Mouse (Mus musculus): ENCODE measurements around the gene Dnajc5g. TPM values are rescaled to one million over a fixed set of nuclear protein-coding genes. Genes with fewer than 3 reads are reported as not detected.

Dnajc5g gene
- total and polyA plus RNA-seq, 3 experiments, result not detected

DNA sequence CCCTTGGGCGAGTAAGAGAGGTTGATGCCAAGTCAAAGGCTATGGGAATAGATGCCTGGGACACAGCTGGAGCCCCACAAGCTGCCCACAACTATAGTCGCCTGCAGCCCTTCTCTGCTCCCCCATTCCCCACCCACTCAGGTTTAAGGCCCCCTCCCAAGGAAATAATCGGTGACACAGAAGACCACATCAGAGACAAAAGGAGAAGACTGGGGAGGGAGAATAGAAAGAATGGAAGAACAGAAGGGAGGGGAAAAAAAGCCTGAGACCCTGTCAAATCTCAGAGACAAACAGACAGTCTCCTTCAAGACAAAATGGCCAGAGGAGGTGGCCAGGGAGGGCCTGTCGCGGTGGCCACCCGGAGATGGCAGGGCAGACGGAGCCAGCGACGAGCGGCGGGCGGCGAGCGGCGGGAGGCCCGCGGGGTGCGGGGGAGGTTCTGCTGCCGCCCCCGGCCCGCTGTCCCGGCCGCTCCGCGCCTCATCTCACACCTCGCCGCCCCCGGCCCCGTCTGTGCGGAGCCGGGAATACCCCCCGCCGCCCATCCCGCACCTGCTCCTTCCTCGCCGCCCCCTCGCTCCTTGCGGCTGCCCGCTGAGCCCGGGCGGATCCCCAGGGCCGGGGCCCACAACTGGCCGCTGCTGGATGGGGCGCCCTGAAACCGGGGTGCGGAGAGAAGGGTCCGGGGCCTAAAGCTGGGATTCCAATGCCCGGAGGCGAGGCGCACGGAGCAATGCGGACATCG lies 13.7 kb upstream of the Dnajc5g start:
- no peak overlapping the region for H3K27ac ChIP-seq (ENCODE audit: insufficient read depth, low read depth)
- no peak overlapping the region for H3K4me2 ChIP-seq (ENCODE audit: insufficient read depth, low read depth, poor library complexity, severe bottlenecking)
- in situ Hi-C loops (cut with MboI; ENCODE audit: low pct_ligation_motif_present, low pct_unique_long_range_greater_than_20kb, low sequenced_read_pairs), result no loop called here
- H3K27me3 ChIP-seq (replicated peaks), result peaks cover 93% of the 10 kb centered on the region
- TF ChIP-seq MEF2A (IDR thresholded peaks at IDR 0.05; ENCODE audit: borderline replicate concordance, low read depth, low read length) (no peak), USF2 (conservative IDR thresholded peaks at IDR 0.05; ENCODE audit: low read depth, low read length) (no peak), CHD1 (IDR thresholded peaks at IDR 0.05; ENCODE audit: low read depth, low read length) (no peak), HCFC1 (IDR thresholded peaks at IDR 0.05; ENCODE audit: low read depth, low read length) (no peak), JUN (IDR thresholded peaks at IDR 0.05; ENCODE audit: insufficient read depth, low read depth, low read length) (no peak), ZKSCAN1 (IDR thresholded peaks at IDR 0.05; ENCODE audit: borderline replicate concordance, low read depth, low read length) (no peak), RAD21 (IDR thresholded peaks at IDR 0.05; ENCODE audit: low read depth, low read length) (no peak), NELFE (IDR thresholded peaks at IDR 0.05; ENCODE audit: low read depth, low read length) (no peak), GABPA (IDR thresholded peaks at IDR 0.05; ENCODE audit: insufficient replicate concordance, low read depth, low read length) (no peak), CTCF (conservative IDR thresholded peaks at IDR 0.05 in 1 of 2, IDR thresholded peaks at IDR 0.05 in 1 of 2; ENCODE audit: low read depth in 2 of 2, low read length in 2 of 2) (no peak), UBTF (IDR thresholded peaks at IDR 0.05; ENCODE audit: low read depth, low read length) (no peak), USF1 (IDR thresholded peaks at IDR 0.05; ENCODE audit: low read depth, low read length) (no peak), SMC3 (IDR thresholded peaks at IDR 0.05; ENCODE audit: low read depth, low read length) (no peak), JUND (conservative IDR thresholded peaks at IDR 0.05; ENCODE audit: low read depth, low read length) (no peak), MXI1 (IDR thresholded peaks at IDR 0.05; ENCODE audit: low read depth, low read length) (no peak), TCF12 (IDR thresholded peaks at IDR 0.05; ENCODE audit: low read depth, low read length) (no peak)
- dilution Hi-C loops (cut with MboI; ENCODE audit: extremely low pct_ligation_motif_present, extremely low pct_unique_long_range_greater_than_20kb, low sequenced_read_pairs), result no loop called here
- no peak for DNase-seq (ENCODE audit: extremely low read depth)
- peaks cover 10% of the 10 kb centered on the region for H3K9me3 ChIP-seq (replicated peaks; ENCODE audit: low read length)
- peaks cover 7 to 22% of the 10 kb centered on the region in 2 experiments for H3K4me1 ChIP-seq (ENCODE audit: control insufficient read depth in 1 of 2, insufficient read depth in 2 of 2)
- no peaks in the 10 kb centered on the region for H3K36me3 ChIP-seq (replicated peaks in 1 of 2; ENCODE audit: control insufficient read depth in 1 of 2, insufficient read depth in 1 of 2, low read length in 1 of 2)
- no peaks in the 10 kb centered on the region for H3K79me2 ChIP-seq (replicated peaks; ENCODE audit: control insufficient read depth, extremely low read depth, insufficient read depth, poor library complexity, severe bottlenecking)
- H3K4me3 ChIP-seq (replicated peaks in 1 of 3; ENCODE audit: low read depth in 2 of 3, low read length in 2 of 3, poor library complexity in 1 of 3), result no peak overlapping the region
- no peak overlapping the region for H3K9ac ChIP-seq (ENCODE audit: insufficient read depth, low read depth)

- Histone ChIP-seq H3K9ac (ENCODE audit: insufficient read depth, low read depth) (no peak overlapping the region), H3K4me1 (ENCODE audit: control insufficient read depth in 1 of 2, insufficient read depth in 2 of 2) (peaks cover 7 to 22% of the 10 kb centered on the region in 2 experiments), H3K79me2 (replicated peaks; ENCODE audit: control insufficient read depth, extremely low read depth, insufficient read depth, poor library complexity, severe bottlenecking) (no peaks in the 10 kb centered on the region), H3K4me3 (replicated peaks in 1 of 3; ENCODE audit: low read depth in 2 of 3, low read length in 2 of 3, poor library complexity in 1 of 3) (no peak overlapping the region), H3K4me2 (ENCODE audit: insufficient read depth, low read depth, poor library complexity, severe bottlenecking) (no peak overlapping the region), H3K27ac (ENCODE audit: insufficient read depth, low read depth) (no peak overlapping the region), H3K27me3 (replicated peaks) (peaks cover 92% of the 10 kb centered on the region), H3K36me3 (replicated peaks in 1 of 2; ENCODE audit: control insufficient read depth in 1 of 2, insufficient read depth in 1 of 2, low read length in 1 of 2) (no peaks in the 10 kb centered on the region), H3K9me3 (replicated peaks; ENCODE audit: low read length) (peaks cover 10% of the 10 kb centered on the region)
- DNase-seq (ENCODE audit: extremely low read depth), result no peak
- dilution Hi-C loops (cut with MboI; ENCODE audit: extremely low pct_ligation_motif_present, extremely low pct_unique_long_range_greater_than_20kb, low sequenced_read_pairs) (no loop called here), in situ Hi-C loops (cut with MboI; ENCODE audit: low pct_ligation_motif_present, low pct_unique_long_range_greater_than_20kb, low sequenced_read_pairs) (no loop called here)
- TF ChIP-seq E2F4 (IDR thresholded peaks at IDR 0.05; ENCODE audit: insufficient replicate concordance, low read depth, low read length) (no peak), CTCF (conservative IDR thresholded peaks at IDR 0.05 in 1 of 2, IDR thresholded peaks at IDR 0.05 in 1 of 2; ENCODE audit: low read depth in 2 of 2, low read length in 2 of 2) (no peak), PAX5 (IDR thresholded peaks at IDR 0.05; ENCODE audit: low read length) (no peak)
Measured at GRCm38 (mm10) chr5:31093151-31094041, 12.7 kb upstream of the Dnajc5g start.
